Mouse (Mus musculus) ES-E14 (cell line): ENCODE data around the gene Myl6. TPM values are rescaled to one million over a fixed set of nuclear protein-coding genes. Genes with fewer than 3 reads are reported as not detected.

ENCODE experiments used
- DNase-seq: peaks from one replicate; pipeline ENCODE4 v3.0.0-alpha.2; 2013; ENCODE audit warnings: low read depth, low spot score
- H3K27ac ChIP-seq: 2 replicates; pipeline ENCODE4 v1.5.1; 2012; ENCODE audit warnings: low read depth, mild to moderate bottlenecking, low read length, moderate library complexity, mixed read lengths; ENCODE audit not compliant: poor library complexity, insufficient read depth, severe bottlenecking
- H3K36me3 ChIP-seq: 2 replicates; pipeline ENCODE4 v1.6.1; 2012; ENCODE audit warnings: mild to moderate bottlenecking, low read length, moderate library complexity, mixed read lengths; ENCODE audit not compliant: control insufficient read depth, poor library complexity, insufficient read depth, severe bottlenecking
- H3K4me1 ChIP-seq, 2 experiments: fragments of 150-350 bp in 1 of 2; sonication (generic) in 1 of 2; 2 replicates each; pipeline ENCODE4 v1.6.1; 2012; ENCODE audit warnings: low read length in 2 of 2, mild to moderate bottlenecking in 1 of 2, mixed read lengths in 1 of 2; ENCODE audit not compliant: control insufficient read depth in 2 of 2, insufficient read depth in 2 of 2, poor library complexity in 1 of 2
- H3K4me3 ChIP-seq, 2 experiments: fragments of 150-350 bp in 1 of 2; sonication (generic) in 1 of 2; 2 replicates each; pipeline ENCODE4 v1.5.1; 2012; ENCODE audit warnings: low read length in 2 of 2, low read depth in 1 of 2, mild to moderate bottlenecking in 1 of 2, mixed read lengths in 1 of 2; ENCODE audit not compliant: insufficient read depth in 1 of 2, poor library complexity in 1 of 2, severe bottlenecking in 1 of 2
- H3K9ac ChIP-seq: 2 replicates; pipeline ENCODE4 v1.6.1; 2012; ENCODE audit warnings: low read depth, mild to moderate bottlenecking, low read length, mixed read lengths; ENCODE audit not compliant: poor library complexity, insufficient read depth, severe bottlenecking
- H3K9me3 ChIP-seq: fragments of 150-350 bp; sonication (generic); 2 replicates; pipeline ENCODE4 v1.6.1; 2012; ENCODE audit warnings: low read depth, mild to moderate bottlenecking, low read length; ENCODE audit not compliant: control insufficient read depth, insufficient read depth
- CHD2 ChIP-seq: IDR thresholded peaks from 2 replicates; pipeline ENCODE4 v1.6.1; 2014; ENCODE audit warnings: mild to moderate bottlenecking, low read depth, low read length, inconsistent platforms
- HCFC1 ChIP-seq: IDR thresholded peaks from 2 replicates; pipeline ENCODE4 v1.6.1; 2012; ENCODE audit warnings: low read length, inconsistent platforms, borderline replicate concordance; ENCODE audit not compliant: insufficient read depth
- MAFK ChIP-seq: IDR thresholded peaks from 2 replicates; pipeline ENCODE4 v1.6.1; 2014; ENCODE audit warnings: mild to moderate bottlenecking, low read depth, low read length, inconsistent platforms; ENCODE audit not compliant: insufficient read depth
- ZC3H11A ChIP-seq: IDR thresholded peaks from 2 replicates; pipeline ENCODE4 v1.6.1; 2012; ENCODE audit warnings: low read depth, mild to moderate bottlenecking, inconsistent platforms, low read length, borderline replicate concordance
- ZNF384 ChIP-seq: IDR thresholded peaks from 2 replicates; pipeline ENCODE4 v1.6.1; 2012; ENCODE audit warnings: low read depth, low read length, inconsistent platforms
- in situ Hi-C, 2 experiments: fragments of 600-800 bp; cut with MboI; formaldehyde crosslinking; loops; one replicate each; pipeline ENCODE4 v1.15.1; 2025; ENCODE audit warnings: low sequenced_read_pairs in 2 of 2, inconsistent platforms in 1 of 2; ENCODE audit not compliant: unreplicated experiment in 2 of 2
- total RNA-seq: library from RNA; depleted of rRNA; stranded (reverse); fragments of 300-350 nt; gene quantifications from 2 replicates; pipeline ENCODE4 v1.2.3, GENCODE M21; 2012

Myl6 gene
- total RNA-seq, 1 experiment = 1,090 TPM

GRCm38 (mm10) chr10:128524732-128525662 is 31.1 kb upstream of the Myl6 start:
- no peak overlapping the region; the same call in 1 of the 2 replicates for H3K27ac ChIP-seq
- in situ Hi-C loops = no loop called here

DNA sequence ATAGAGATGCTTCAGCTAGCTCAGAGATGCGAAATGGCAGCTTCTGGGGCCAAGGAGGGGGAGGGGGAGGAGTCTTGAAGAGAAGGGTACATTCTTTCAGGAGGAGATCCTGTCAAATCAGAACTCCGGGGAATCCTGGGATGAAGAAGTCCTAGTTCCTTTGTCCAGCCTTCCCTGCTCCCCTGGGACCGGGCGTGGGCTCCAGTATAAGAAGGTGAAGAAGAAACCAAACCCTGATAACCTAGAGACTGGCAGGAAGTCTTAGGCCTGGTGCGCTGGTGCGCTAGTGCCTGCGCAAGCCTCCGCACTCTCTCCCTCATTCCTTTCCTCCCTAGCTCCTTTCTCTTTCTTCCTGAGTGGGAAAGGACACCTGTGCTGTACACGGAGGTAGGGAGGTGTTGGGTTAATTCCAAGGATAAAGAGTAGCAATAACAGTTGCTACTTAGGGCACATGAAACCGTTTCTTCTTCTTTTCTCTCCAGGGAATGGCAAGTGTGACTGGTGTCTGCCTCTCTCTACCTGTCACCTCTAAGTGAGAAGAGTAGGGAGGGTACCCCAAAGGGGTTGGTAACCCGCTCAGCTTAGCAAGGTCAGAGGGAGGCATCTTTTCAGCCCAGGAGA is 30.3 kb upstream of the Myl6 start:
- TF ChIP-seq CHD2 (no peak), ZC3H11A (no peak), ZNF384 (no peak), HCFC1 (no peak), MAFK (no peak)
- peaks cover 0 to 3% of the 10 kb centered on the region in 2 experiments; a peak in 1 of 4 replicates for H3K4me1 ChIP-seq
- H3K9ac ChIP-seq = peak overlapping the region; percentile 77; the same call in 1 of the 2 replicates
- H3K27ac ChIP-seq = no peak overlapping the region
- H3K9me3 ChIP-seq = no peaks in the 10 kb centered on the region
- peaks cover 18% of the 10 kb centered on the region; the same call in 1 of the 2 replicates for H3K36me3 ChIP-seq
- no peak for DNase-seq
- in situ Hi-C loops = no loop called here
- peak overlapping the region; percentile 87 to 89 for H3K4me3 ChIP-seq

More at GRCm38 (mm10) chr10:128524732-128525662, 31.1 kb upstream of the Myl6 start:
- TF ChIP-seq ZNF384 (no peak), HCFC1 (no peak), CHD2 (no peak), MAFK (no peak), ZC3H11A (no peak)
- Histone ChIP-seq H3K36me3 (peaks cover 13% of the 10 kb centered on the region; the same call in 1 of the 2 replicates), H3K4me1 (peaks cover 0 to 3% of the 10 kb centered on the region in 2 experiments; a peak in 1 of 4 replicates), H3K4me3 (peak overlapping the region; percentile 87 to 89), H3K9me3 (no peaks in the 10 kb centered on the region), H3K9ac (peak overlapping the region; percentile 77)
- no peak for DNase-seq

- Histone ChIP-seq H3K9me3 (no peaks in the 10 kb centered on the region), H3K9ac (no peak overlapping the region), H3K4me3 (no peak overlapping the region), H3K27ac (no peak overlapping the region), H3K36me3 (peaks cover 21% of the 10 kb centered on the region), H3K4me1 (peaks cover 3% of the 10 kb centered on the region in 2 experiments; a peak in 2 of 4 replicates)
- in situ Hi-C loops = no loop called here
- no peak for DNase-seq
- TF ChIP-seq ZNF384 (no peak), CHD2 (no peak), ZC3H11A (no peak), MAFK (no peak), HCFC1 (no peak)
Observed at GRCm38 (mm10) chr10:128522351-128522750, 28.4 kb upstream of the Myl6 start.

DNA sequence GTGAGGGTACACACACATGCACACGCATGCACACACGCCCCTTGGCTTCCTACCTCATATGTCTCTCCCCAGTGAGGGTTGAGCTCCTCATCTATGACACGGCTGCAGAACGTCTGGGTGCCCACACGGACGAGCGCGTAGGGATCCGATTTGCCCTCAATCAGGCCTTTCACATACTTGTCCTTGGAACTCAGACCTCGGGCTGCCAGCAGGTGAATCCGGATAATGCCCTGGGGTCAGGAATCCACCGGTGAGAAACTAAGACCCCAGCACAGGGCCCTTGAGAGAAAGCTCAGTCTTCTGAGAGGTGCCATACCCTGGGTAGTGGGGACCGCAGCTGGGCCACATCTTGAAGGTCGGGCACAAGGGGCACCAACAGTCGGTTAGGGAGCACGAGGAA is 26.6 kb upstream of the Myl6 start:
- peaks cover 22% of the 10 kb centered on the region for H3K36me3 ChIP-seq
- H3K4me3 ChIP-seq = no peak overlapping the region
- H3K9me3 ChIP-seq = no peaks in the 10 kb centered on the region
- in situ Hi-C loops = no loop called here
- H3K4me1 ChIP-seq = peaks cover 0 to 8% of the 10 kb centered on the region in 2 experiments; a peak in 2 of 4 replicates
- TF ChIP-seq ZNF384 (no peak), MAFK (no peak), ZC3H11A (no peak), CHD2 (no peak), HCFC1 (no peak)
- DNase-seq = no peak
- no peak overlapping the region for H3K9ac ChIP-seq
- no peak overlapping the region for H3K27ac ChIP-seq
